Mouse (Mus musculus): ENCODE results near the gene 4930558K02Rik. TPM values are rescaled to one million over a fixed set of nuclear protein-coding genes. Genes with fewer than 3 reads are reported as not detected.

4930558K02Rik gene
- polyA plus RNA-seq, 1 experiment, result not detected

DNA sequence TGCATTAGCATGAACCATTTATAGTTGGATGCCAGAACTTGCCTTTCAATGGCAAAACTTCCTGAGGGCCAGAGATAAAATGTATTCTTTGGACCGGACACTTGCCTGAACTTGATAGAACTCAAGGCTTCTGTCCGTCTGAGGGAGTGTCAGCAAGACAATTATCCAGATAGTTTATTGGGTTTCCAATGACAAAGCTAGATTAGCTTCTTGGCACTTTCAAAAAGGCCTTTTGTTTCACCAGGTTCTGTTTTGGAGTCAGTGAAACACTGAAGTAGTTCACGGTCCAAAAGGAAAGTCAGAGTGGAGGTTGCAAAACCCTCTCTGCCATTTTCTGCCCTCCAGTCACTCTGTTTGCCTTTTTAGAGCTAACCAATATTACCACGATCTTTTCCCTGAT, 48.1 kb downstream of the 4930558K02Rik start:
- TF ChIP-seq GATA1 (IDR thresholded peaks at IDR 0.05; ENCODE audit: low read length), result no peak

DNA sequence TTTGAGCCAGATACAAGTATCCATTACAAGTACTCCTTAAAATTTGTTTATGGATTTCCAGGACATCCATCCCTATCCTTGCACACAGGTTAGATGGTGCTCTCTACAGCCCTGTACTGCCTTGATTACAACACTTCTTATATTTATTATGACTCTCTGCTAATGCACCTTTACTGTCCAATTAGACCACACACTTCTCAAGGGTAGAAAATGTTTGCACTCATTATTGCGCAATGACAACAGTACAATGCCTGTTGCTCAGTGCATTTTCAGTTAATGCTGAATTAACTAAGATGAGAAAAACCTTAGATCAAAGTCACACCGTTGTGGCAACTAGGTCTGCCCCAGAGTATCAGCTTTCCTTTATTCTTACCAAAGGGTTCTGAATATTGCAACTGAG, 51.5 kb downstream of the 4930558K02Rik start:
- TF ChIP-seq GATA1 (IDR thresholded peaks at IDR 0.05; ENCODE audit: low read length), result no peak

DNA sequence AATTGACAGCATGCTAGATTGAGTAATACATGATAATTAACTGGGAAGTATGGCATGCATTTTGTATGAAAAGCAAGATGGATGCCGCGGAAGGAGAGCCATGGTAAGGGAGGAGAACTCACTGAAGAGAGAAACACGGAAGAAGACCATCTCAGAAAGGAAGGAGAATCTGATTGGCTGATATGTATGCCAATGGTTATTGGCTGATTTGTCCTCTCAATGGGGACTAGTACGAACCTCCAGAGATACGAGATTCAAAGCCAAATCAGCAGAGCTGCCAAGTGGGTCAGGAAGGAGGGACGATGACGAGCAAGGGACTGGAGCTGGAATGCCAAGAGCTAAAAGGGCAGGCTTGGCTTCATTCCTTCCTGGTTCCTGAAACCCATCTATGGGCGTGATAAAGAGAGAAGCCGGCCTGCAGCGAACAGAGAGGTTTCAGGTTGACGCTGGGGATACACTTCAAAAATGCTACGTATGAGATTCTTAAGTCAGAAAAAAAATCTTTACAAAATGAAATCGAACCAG, 54.1 kb downstream of the 4930558K02Rik start:
- no peak for TF ChIP-seq GATA1 (IDR thresholded peaks at IDR 0.05; ENCODE audit: low read length)

DNA sequence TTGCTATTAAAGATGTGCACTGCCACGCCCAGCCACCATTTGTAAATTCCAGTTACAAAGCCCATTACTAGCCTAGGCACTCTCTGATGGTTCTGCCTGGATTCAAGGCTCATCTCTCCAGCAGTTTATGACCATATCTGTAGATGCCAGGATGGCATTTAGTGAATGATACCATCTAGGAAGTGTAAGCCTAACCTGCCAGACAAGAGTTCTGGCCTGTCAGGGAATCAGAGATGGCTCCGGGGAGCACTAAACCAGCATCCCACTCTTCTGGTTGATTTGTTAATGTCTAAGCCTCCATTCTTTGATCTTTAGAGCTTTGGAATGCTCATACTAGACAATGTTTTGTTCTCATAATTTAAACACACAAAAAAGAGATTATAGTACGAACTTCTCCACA, 55.1 kb downstream of the 4930558K02Rik start:
- TF ChIP-seq GATA1 (IDR thresholded peaks at IDR 0.05; ENCODE audit: low read length), result no peak

DNA sequence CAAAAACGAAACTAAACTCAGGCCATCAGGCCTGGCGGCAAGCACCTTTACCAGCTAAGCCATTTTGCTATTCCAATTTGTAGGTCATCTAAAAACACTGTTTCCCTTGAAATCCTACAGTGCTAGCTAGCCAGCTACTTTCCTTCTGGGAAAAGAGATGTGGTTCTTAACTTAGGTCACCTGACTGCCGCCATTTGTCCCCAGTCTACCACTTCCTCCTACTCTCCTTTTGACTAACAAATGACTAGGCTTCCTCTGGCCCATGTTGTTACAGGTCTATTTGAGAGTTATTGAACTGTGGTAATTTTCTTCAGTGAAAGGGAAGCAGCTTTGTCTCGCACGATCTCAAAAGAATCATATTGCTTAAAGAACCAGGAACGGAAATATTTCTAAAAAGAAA, 57.5 kb downstream of the 4930558K02Rik start:
- TF ChIP-seq GATA1 (IDR thresholded peaks at IDR 0.05; ENCODE audit: low read length), result no peak

DNA sequence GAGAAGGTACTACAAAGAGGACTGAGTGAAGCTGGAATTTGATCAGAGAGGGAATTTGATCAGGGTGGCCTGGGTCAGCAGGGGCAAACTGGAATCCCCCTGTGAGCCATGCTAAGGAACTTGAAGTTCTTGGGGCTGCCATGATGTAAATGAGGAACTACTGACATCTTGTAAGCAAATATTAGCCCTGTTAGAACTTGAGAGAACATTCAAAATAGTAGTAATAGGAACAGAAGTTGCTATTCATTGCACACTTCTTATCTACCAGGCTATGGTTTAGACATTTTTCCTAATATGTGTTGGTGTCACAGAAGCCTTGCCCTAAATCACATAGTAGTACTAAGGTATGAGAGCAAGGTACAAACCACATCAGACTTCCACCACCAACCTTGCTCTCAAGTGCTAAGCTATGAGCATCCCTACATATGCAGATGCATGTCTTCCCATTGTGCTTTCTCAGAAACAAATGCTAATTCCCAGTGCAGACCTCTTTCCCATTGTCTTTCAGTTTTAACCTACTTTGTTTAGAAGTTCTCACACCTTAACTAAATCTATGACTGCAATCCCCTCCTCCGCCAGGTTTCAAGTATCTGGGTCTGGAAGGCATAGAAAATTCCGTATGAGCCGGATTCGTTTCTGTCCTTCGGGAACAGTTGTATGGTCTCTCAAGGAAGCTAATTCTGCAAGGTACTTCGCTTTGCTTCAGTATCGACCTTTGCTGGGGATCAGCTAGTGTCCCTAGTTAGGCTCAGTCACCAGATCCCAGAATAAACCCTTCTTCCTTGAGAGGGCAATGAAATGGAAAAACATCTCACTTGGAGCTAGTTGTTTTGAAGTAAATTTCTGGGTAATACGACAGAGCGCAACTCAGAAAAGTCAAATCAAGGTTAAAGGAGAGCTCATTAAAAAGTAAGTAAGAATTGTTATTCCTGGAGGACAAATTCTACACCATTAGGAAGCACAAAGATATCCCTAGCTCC, 58.7 kb downstream of the 4930558K02Rik start:
- TF ChIP-seq GATA1 (IDR thresholded peaks at IDR 0.05; ENCODE audit: low read length), result no peak

DNA sequence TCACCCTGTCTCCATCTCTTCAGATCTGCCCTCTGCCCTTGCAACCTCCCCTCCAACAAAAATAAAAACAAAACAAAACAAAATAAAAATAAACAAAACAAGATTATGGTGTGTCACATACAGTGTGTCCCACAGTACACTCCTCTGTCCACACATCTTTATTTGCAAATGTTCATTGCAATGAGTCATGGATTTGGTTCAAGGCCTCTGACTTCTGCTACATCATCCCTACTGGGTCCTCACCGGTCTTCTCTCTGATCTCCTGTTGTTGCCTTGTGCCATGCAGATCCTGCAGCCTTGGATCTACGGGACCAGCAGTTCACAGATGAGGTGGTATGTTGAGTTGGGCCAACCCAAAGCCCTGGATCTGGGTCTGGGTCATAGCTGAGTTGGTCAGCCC, 59.8 kb downstream of the 4930558K02Rik start:
- TF ChIP-seq GATA1 (IDR thresholded peaks at IDR 0.05; ENCODE audit: low read length), result no peak

DNA sequence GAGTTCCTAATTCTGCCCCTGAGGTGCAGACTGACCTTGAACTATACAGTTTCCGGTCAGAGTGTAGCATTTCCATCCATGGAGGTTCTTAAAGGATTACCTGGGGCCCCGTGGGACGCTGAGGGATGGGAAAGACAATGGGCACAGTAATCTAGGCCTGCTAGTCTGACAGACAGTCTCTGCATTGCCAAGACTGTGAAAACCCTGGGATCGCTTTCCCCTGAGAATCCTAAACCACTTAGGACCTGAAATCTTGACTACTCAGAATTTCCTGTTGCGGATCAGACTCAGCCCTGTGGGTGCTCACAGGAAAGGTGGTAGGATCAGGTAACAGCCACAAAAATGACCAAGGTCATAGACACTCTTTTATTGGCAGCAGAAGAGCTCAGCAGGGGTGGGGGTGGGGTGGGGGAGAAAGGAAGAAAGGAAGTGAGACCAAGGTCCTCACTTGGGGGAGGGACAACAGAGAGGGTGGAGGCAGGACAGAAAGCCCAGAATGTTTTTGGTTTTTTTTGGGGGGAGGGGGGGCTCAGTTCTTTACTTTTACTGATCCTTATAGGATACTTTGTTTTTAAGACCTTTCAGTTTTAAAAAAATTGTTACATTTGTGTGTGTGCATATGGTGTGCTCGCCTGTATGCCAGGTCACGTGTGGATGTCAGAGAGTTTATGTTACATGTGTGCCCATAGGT, 60.6 kb downstream of the 4930558K02Rik start:
- no peak for TF ChIP-seq GATA1 (IDR thresholded peaks at IDR 0.05; ENCODE audit: low read length)

DNA sequence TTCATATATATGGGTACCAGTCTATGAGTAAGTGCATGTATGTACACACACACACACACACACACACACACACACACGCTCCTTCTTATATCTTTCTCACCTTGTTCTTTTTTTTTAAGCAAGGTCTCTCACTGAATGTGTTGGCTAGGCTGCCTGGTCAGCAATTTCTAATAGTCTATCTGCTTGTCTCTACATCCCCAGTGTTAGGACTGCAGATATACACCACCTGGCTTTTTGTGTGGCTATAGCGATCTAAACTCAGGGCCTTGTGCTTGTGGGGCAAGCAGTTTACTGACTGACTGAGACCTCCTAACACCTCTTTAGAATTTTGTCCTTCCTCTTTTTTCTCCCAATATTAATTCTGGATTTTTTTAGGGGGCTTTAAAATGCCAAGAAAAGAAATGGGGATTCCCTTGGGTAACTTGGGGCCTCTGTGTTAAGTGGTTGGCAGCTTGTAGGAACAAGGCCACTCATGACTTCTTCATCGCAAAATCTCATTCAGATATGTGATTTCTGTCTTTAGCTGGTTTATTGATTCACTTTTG, 61.4 kb downstream of the 4930558K02Rik start:
- no peak for TF ChIP-seq GATA1 (IDR thresholded peaks at IDR 0.05; ENCODE audit: low read length)

DNA sequence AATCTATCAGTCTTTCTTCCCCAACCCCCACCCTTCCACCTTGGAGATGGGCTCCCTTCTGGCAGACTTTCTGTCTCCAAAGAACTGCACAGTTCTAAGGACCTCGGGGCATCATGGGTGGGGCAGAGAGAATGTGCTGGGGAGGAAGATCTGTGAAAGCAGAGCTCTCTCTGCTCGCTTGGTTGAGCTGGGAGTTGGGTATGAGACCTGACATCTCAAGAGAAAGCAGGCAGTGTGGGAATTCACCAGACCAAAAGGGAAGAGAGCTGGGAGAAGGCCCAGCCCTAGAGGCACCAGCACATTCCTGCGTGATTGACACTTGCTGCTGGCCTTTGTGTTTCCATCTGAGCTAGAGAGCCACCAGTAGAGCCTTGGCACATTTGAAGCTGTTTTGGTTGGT, 63.4 kb downstream of the 4930558K02Rik start:
- TF ChIP-seq GATA1 (IDR thresholded peaks at IDR 0.05; ENCODE audit: low read length), result no peak

DNA sequence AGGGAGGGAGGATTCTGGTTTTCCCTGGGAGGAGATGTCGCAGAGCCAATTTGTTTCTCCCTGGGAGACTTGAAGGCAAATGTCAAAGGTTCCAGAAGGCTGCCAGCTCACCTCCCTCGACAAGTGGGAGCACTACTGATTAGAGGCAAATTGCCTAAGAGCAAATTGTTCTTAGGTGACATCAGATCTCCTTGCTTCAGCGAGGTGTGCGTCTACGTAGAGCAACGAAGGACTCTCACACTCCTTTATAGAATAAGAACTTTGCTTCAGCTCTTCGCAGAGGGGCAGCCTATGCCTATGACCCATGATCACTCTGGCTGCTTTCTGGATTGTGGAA, 65.8 kb downstream of the 4930558K02Rik start:
- no peak for TF ChIP-seq GATA1 (IDR thresholded peaks at IDR 0.05; ENCODE audit: low read length)

DNA sequence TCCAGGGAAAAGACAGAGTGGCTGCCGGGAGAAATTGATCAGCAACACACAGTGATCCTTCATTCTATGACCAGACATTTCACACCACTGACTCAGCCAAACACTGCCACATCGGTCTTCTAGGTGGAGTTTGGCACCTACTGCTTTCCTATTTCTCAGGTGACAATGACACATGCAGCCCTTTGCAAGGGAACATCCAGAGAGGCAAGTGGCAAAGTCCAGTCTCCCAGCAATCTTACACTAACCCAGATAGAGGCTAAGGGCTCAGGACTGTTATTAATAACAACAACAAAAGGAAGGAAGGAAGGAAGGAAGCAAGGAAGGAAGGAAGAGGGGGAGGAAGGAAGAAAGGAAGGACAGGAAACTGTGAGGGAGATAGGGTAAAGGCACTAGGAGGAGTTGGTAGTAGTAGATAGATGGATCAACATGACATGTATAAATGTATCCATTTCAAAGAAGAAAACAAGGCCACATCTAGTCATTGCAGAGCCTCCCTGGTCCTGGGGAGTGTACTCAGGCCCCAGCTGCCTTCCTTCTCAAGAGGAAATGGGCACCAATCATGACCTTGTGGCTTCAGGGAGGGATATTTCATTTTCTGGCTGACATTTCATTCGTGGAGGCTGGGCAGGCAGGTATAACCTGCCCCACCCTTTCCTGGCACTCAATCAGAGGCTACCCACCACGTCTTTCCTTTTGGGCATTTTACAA, 66.3 kb downstream of the 4930558K02Rik start:
- no peak for TF ChIP-seq GATA1 (IDR thresholded peaks at IDR 0.05; ENCODE audit: low read length)

DNA sequence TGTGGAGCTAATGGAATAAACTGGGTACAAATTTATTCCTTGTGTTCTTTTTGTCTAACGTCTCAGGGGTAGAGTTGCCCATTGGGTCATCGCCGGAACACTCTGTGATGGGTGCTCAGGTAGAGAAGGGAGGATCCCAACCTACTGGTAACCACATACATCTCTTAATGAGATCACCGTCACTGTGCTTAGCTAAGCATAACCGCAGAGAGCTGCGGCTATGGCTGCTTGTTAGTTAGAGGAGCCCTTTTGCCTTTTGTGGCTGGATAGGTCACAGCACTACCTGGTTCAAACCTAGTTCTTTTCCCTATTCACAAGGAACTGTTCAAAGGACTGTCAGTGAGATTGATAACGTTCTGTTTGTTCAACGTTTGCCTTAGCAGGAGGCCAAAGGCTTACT, 70.4 kb downstream of the 4930558K02Rik start:
- no peak for TF ChIP-seq GATA1 (IDR thresholded peaks at IDR 0.05; ENCODE audit: low read length)

DNA sequence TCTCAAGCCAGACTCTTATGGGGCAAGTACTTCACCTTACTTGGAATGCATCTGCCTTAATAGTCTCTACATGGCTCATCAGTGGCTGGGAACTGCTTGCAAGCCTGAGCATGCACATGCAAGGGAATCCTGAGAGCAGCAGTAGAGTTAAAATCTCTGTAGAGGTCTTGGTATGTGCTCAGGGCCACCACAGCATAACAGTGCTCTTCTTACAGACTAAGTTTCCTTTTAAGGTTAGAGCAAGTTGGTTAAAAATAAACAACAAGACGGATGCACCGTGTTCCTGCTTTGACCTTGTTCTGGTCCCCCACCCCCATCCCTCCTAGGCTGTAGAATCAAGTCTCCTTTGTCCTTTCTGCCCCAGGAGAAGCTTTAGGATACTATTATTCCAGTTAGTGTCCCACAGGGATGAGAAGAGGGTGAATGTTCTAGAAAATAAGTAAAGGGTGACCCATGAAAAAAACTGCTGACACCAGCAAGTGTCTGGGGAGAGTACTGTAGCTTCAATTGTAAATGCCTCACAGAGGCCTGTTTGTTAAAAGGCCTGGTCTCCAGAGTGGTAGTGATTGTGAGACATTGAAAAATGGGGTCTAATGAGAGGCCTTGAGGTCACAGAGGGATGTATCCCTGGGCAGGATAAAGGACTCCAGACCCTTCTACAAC, 71.5 kb downstream of the 4930558K02Rik start:
- no peak for TF ChIP-seq GATA1 (IDR thresholded peaks at IDR 0.05; ENCODE audit: low read length)

DNA sequence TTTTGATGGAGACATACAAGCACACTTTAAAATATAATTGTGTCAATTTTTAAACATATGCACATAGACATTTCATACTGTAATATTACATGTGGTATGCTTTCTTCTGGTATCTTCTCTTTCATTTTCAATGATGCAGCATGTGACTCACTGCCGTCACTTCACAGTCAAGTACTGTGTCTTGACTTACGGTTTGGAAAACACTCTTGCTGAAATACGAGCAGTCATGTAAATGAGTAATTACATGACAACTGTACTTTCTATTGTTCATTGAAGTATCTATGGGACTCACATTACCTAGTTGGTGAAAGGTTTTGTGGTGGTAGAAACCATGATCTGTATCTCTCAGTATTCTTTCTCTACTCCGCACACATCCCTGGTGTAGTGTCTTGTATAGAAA, 72.3 kb downstream of the 4930558K02Rik start:
- TF ChIP-seq GATA1 (IDR thresholded peaks at IDR 0.05; ENCODE audit: low read length), result no peak
